Mouse (Mus musculus) heart, postnatal 0 days (tissue): Measurements from ENCODE around the gene Zfp719.

ENCODE experiments used
- CTCF ChIP-seq: IDR thresholded peaks from 2 replicates; pipeline ENCODE4 v1.5.1; 2016; ENCODE audit warnings: antibody characterized with exemption, control low read depth, low read depth
- EP300 ChIP-seq: IDR thresholded peaks from 2 replicates; pipeline ENCODE4 v1.6.1; 2016; ENCODE audit warnings: antibody characterized with exemption, low read depth

DNA sequence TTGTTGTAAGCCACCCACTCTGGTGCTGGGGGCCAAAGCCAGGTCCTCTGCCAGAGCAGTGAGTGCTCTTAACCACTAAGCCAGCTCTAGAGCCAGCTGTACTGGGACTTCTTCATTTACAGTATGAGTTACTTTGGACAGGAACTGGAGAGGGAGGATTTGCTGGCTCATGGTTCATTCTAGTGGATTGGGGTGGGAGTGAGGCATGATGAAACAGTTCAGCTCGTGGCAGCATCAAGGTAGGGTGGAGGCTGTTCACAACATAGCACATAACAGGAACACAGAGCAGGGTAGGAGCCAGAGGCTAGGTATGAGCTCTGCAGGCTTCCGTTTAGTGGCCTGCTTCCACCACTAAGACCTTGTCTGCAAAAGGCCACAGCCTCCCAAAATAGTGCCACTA is 56.8 kb downstream of the Zfp719 start:
- TF ChIP-seq CTCF (no peak), EP300 (no peak)
